Mouse (Mus musculus): ENCODE measurements around the gene Cacna1f. TPM values are rescaled to one million over a fixed set of nuclear protein-coding genes. Genes with fewer than 3 reads are reported as not detected.
A peak's percentile ranks its signal among the peaks of the same experiment; 100 is the strongest.

The Cacna1f gene
- polyA plus RNA-seq, 1 experiment: 0.03 TPM

GRCm38 (mm10) chrX:7632560-7632959 is 25.7 kb downstream of the Cacna1f start:
- TF ChIP-seq CTCF (IDR thresholded peaks at IDR 0.05; ENCODE audit: extremely low read depth, insufficient read length, insufficient replicate concordance, low read depth, low read length) (no peak), POLR2A (IDR thresholded peaks at IDR 0.05; ENCODE audit: low read depth, low read length) (no peak)
- no peak overlapping the region for H3K27ac ChIP-seq (ENCODE audit: insufficient read depth, low read depth, low read length)
- no peaks in the 10 kb centered on the region for H3K36me3 ChIP-seq (ENCODE audit: control insufficient read depth, insufficient read depth, low read length)
- no peaks in the 10 kb centered on the region for H3K27me3 ChIP-seq (ENCODE audit: control insufficient read depth, insufficient read depth, low read length)
- H3K4me1 ChIP-seq (ENCODE audit: control insufficient read depth, insufficient read depth, insufficient read length, low read length): no peaks in the 10 kb centered on the region
- 81% methylated on average over 6 of the region's 6 CpGs for WGBS
- no peak overlapping the region for H3K4me3 ChIP-seq (ENCODE audit: low read depth, low read length)

GRCm38 (mm10) chrX:7635101-7635500 is 28.2 kb downstream of the Cacna1f start:
- Histone ChIP-seq H3K27ac (ENCODE audit: insufficient read depth, low read depth, low read length) (no peak overlapping the region), H3K4me1 (ENCODE audit: control insufficient read depth, insufficient read depth, insufficient read length, low read length) (no peaks in the 10 kb centered on the region), H3K36me3 (ENCODE audit: control insufficient read depth, insufficient read depth, low read length) (no peaks in the 10 kb centered on the region), H3K27me3 (ENCODE audit: control insufficient read depth, insufficient read depth, low read length) (no peaks in the 10 kb centered on the region; the same call in 1 of the 2 replicates), H3K4me3 (ENCODE audit: low read depth, low read length) (no peak overlapping the region)
- TF ChIP-seq POLR2A (IDR thresholded peaks at IDR 0.05; ENCODE audit: low read depth, low read length): no peak
- TF ChIP-seq CTCF (IDR thresholded peaks at IDR 0.05; ENCODE audit: extremely low read depth, insufficient read length, insufficient replicate concordance, low read depth, low read length): no peak
- WGBS: 74% methylated on average over 3 of the region's 3 CpGs

GRCm38 (mm10) chrX:7638401-7639091 is 31.7 kb downstream of the Cacna1f start, which contains the start of gene Syp:
Syp (plus strand) TSS chrX:7638471.
- no peak within 1 kb of the TSS for H3K27ac ChIP-seq (ENCODE audit: insufficient read depth, low read depth, low read length)
- no peaks in the 10 kb centered on the region for H3K36me3 ChIP-seq (ENCODE audit: control insufficient read depth, insufficient read depth, low read length)
- no peaks in the 10 kb centered on the region; the same call in 1 of the 2 replicates for H3K27me3 ChIP-seq (ENCODE audit: control insufficient read depth, insufficient read depth, low read length)
- H3K4me1 ChIP-seq (ENCODE audit: control insufficient read depth, insufficient read depth, insufficient read length, low read length): peaks cover 1% of the 10 kb centered on the region; the same call in 1 of the 2 replicates
- H3K4me3 ChIP-seq (ENCODE audit: low read depth, low read length): peak within 1 kb of the TSS; percentile 43
- 15% methylated on average over 29 of the region's 42 CpGs for WGBS
- TF ChIP-seq POLR2A (IDR thresholded peaks at IDR 0.05; ENCODE audit: low read depth, low read length): no peak
- no peak for TF ChIP-seq CTCF (IDR thresholded peaks at IDR 0.05; ENCODE audit: extremely low read depth, insufficient read length, insufficient replicate concordance, low read depth, low read length)

- TF ChIP-seq POLR2A (IDR thresholded peaks at IDR 0.05; ENCODE audit: low read depth, low read length): no peak
- TF ChIP-seq CTCF (IDR thresholded peaks at IDR 0.05; ENCODE audit: extremely low read depth, insufficient read length, insufficient replicate concordance, low read depth, low read length): no peak
- Histone ChIP-seq H3K4me1 (ENCODE audit: control insufficient read depth, insufficient read depth, insufficient read length, low read length) (peaks cover 1% of the 10 kb centered on the region; the same call in 1 of the 2 replicates), H3K36me3 (ENCODE audit: control insufficient read depth, insufficient read depth, low read length) (no peaks in the 10 kb centered on the region), H3K27me3 (ENCODE audit: control insufficient read depth, insufficient read depth, low read length) (no peaks in the 10 kb centered on the region; the same call in 1 of the 2 replicates), H3K27ac (ENCODE audit: insufficient read depth, low read depth, low read length) (no peak overlapping the region), H3K4me3 (ENCODE audit: low read depth, low read length) (no peak overlapping the region)
- WGBS: 22% methylated on average over 13 of the region's 13 CpGs
Measured at GRCm38 (mm10) chrX:7639536-7640325, 32.8 kb downstream of the Cacna1f start.

- Histone ChIP-seq H3K4me1 (ENCODE audit: control insufficient read depth, insufficient read depth, insufficient read length, low read length) (peaks cover 1% of the 10 kb centered on the region; the same call in 1 of the 2 replicates), H3K27me3 (ENCODE audit: control insufficient read depth, insufficient read depth, low read length) (no peaks in the 10 kb centered on the region; the same call in 1 of the 2 replicates), H3K4me3 (ENCODE audit: low read depth, low read length) (no peak overlapping the region), H3K36me3 (ENCODE audit: control insufficient read depth, insufficient read depth, low read length) (no peaks in the 10 kb centered on the region), H3K27ac (ENCODE audit: insufficient read depth, low read depth, low read length) (no peak overlapping the region)
- TF ChIP-seq POLR2A (IDR thresholded peaks at IDR 0.05; ENCODE audit: low read depth, low read length) (no peak), CTCF (IDR thresholded peaks at IDR 0.05; ENCODE audit: extremely low read depth, insufficient read length, insufficient replicate concordance, low read depth, low read length) (no peak)
- 26% methylated on average over 11 of the region's 12 CpGs for WGBS
Measured at GRCm38 (mm10) chrX:7640785-7641184, 33.9 kb downstream of the Cacna1f start.

GRCm38 (mm10) chrX:7645349-7645748 is 38.5 kb downstream of the Cacna1f start:
- TF ChIP-seq POLR2A (IDR thresholded peaks at IDR 0.05; ENCODE audit: low read depth, low read length) (no peak), CTCF (IDR thresholded peaks at IDR 0.05; ENCODE audit: extremely low read depth, insufficient read length, insufficient replicate concordance, low read depth, low read length) (peak; percentile 27; the same call in 1 of the 2 replicates)
- WGBS: 6% methylated on average over 5 of the region's 5 CpGs
- Histone ChIP-seq H3K4me3 (ENCODE audit: low read depth, low read length) (no peak overlapping the region), H3K27ac (ENCODE audit: insufficient read depth, low read depth, low read length) (no peak overlapping the region), H3K27me3 (ENCODE audit: control insufficient read depth, insufficient read depth, low read length) (no peaks in the 10 kb centered on the region), H3K36me3 (ENCODE audit: control insufficient read depth, insufficient read depth, low read length) (no peaks in the 10 kb centered on the region), H3K4me1 (ENCODE audit: control insufficient read depth, insufficient read depth, insufficient read length, low read length) (peaks cover 3% of the 10 kb centered on the region; the same call in 1 of the 2 replicates)

Measured in small intestine, adult 2 months (tissue).